Mouse (Mus musculus): ENCODE measurements around the gene Asic3. TPM values are rescaled to one million over a fixed set of nuclear protein-coding genes. Genes with fewer than 3 reads are reported as not detected.

Asic3 gene
- polyA plus RNA-seq, 1 experiment from 2014 or later = 0.58 TPM

DNA sequence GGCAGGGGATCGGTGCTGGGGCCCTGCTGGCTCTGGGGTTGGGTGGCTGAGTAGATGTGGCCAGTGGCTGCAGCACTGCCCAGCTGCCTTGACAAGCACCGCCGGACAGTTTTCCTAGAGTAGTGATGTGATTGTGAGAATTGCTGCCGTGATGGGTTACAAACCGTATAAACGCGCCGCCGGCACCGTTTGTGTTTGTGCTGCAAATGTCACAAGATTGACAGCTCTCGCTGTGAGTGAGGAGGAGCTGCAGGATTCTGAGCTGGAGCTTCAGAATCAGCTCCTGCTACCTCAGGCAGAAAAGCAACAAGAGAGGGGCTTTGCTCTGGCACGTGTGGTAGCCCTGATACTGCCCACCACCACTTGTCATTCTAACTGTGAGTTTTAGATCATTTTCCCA, 53.6 kb downstream of the Asic3 start:
- Histone ChIP-seq H3K27me3 (ENCODE audit: control insufficient read depth, insufficient read depth, low read length) (no peaks in the 10 kb centered on the region), H3K4me3 (ENCODE audit: low read depth, low read length) (no peak overlapping the region), H3K9ac (replicated peaks; ENCODE audit: low read depth, low read length) (no peak overlapping the region), H3K9me3 (ENCODE audit: control insufficient read depth, low read length) (no peaks in the 10 kb centered on the region), H3K4me1 (ENCODE audit: control insufficient read depth, insufficient read depth, low read length) (peaks cover 8% of the 10 kb centered on the region; the same call in 1 of the 2 replicates), H3K4me2 (ENCODE audit: low read depth, low read length) (no peak overlapping the region), H3K27ac (ENCODE audit: low read depth, low read length) (no peak overlapping the region), H3K36me3 (ENCODE audit: control insufficient read depth, insufficient read depth, low read length) (no peaks in the 10 kb centered on the region)
- 65% methylated on average over 12 of the region's 12 CpGs for WGBS
- ATAC-seq (ENCODE audit: low read depth) = no peak

Other genes with a start within 250 kb of the Asic3 start
- gene Nupl2, start 248.4 kb upstream of the Asic3 start, polyA plus RNA-seq (2014; fragmentation: Nextera tagmentation; extraction: Ambion mirVana) = 16.7 and 17.1 TPM in 2 replicates
- gene Kcnh2, start 61.8 kb upstream of the Asic3 start, polyA plus RNA-seq (2014; fragmentation: Nextera tagmentation; extraction: Ambion mirVana) = 13.6 and 17.0 TPM in 2 replicates
- 4.2 and 9.6 TPM in 2 replicates for gene Nos3, start 48.6 kb upstream of the Asic3 start, polyA plus RNA-seq (2014; fragmentation: Nextera tagmentation; extraction: Ambion mirVana)
- 2.0 and 2.2 TPM in 2 replicates for gene Atg9b, start 21.2 kb upstream of the Asic3 start, polyA plus RNA-seq (2014; fragmentation: Nextera tagmentation; extraction: Ambion mirVana)
- gene Abcb8, start 19.7 kb upstream of the Asic3 start, polyA plus RNA-seq (2014; fragmentation: Nextera tagmentation; extraction: Ambion mirVana) = 47.2 and 47.7 TPM in 2 replicates
- gene Cdk5, start 10.1 kb downstream of the Asic3 start, polyA plus RNA-seq (2014; fragmentation: Nextera tagmentation; extraction: Ambion mirVana) = 119 and 126 TPM in 2 replicates
- 11.2 and 13.8 TPM in 2 replicates for gene Slc4a2, start 10.4 kb downstream of the Asic3 start, polyA plus RNA-seq (2014; fragmentation: Nextera tagmentation; extraction: Ambion mirVana)
- 93.2 and 97.7 TPM in 2 replicates for gene Fastk, start 31.9 kb downstream of the Asic3 start, polyA plus RNA-seq (2014; fragmentation: Nextera tagmentation; extraction: Ambion mirVana)
- gene Tmub1, start 34.5 kb downstream of the Asic3 start, polyA plus RNA-seq (2014; fragmentation: Nextera tagmentation; extraction: Ambion mirVana) = 63.9 and 68.0 TPM in 2 replicates
- gene Agap3, start 38.8 kb downstream of the Asic3 start, polyA plus RNA-seq (2014; fragmentation: Nextera tagmentation; extraction: Ambion mirVana) = 59.3 and 63.6 TPM in 2 replicates
- gene Gbx1, start 113.8 kb downstream of the Asic3 start, polyA plus RNA-seq (2014; fragmentation: Nextera tagmentation; extraction: Ambion mirVana) = 3.5 and 5.8 TPM in 2 replicates
- gene Asb10, start 127.6 kb downstream of the Asic3 start, polyA plus RNA-seq (2014; fragmentation: Nextera tagmentation; extraction: Ambion mirVana) = 0.17 and 0.45 TPM in 2 replicates
- gene 4931409K22Rik, start 143.4 kb downstream of the Asic3 start, polyA plus RNA-seq (2014; fragmentation: Nextera tagmentation; extraction: Ambion mirVana) = 0.14 and 0.16 TPM in 2 replicates
- 80.3 and 89.8 TPM in 2 replicates for gene Abcf2, start 164.1 kb downstream of the Asic3 start, polyA plus RNA-seq (2014; fragmentation: Nextera tagmentation; extraction: Ambion mirVana)
- 13.3 and 13.6 TPM in 2 replicates for gene Chpf2, start 173.3 kb downstream of the Asic3 start, polyA plus RNA-seq (2014; fragmentation: Nextera tagmentation; extraction: Ambion mirVana)
- 139 and 179 TPM in 2 replicates for gene Smarcd3, start 211.0 kb downstream of the Asic3 start, polyA plus RNA-seq (2014; fragmentation: Nextera tagmentation; extraction: Ambion mirVana)